In the genomic region with DNA sequence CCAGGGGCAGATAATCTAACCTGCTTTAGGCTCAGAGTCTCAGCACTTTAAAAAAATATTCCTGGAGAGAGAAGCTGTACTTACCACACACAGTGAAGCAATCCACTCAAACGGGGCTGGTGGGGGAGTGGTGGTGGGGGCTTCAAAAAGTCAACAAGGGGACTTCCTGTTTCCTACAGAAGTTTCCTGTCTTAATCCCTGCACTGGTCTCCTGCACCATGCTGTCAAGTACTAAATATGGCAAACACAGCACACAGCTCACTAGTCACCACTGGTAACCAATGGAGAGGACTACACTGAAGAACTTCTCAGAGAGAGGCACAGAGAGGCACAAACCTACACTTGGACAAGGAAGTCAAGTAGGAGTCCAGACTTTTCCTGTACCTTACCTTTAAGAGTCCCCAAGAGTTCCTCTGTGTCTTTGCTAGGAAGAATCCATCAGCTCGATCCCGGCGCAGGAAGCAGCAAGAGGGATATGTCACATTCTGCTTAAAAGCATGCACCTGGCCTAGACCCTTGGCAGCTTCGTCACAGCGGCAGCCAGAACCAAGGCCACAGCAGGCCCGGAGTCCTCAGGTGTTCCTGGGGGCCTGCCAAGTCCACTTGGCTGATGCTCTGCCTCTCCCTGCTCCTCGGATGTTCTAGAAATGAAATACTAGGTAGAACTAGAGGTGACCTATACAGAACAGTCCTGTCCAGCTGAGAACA, we compare ENCODE assay signal across 8 mouse cellular contexts.
DNase-seq lines count a peak whose midpoint lies in the region; ATAC-seq and TF ChIP-seq lines count a peak whose summit lies in the region.

No protein-coding gene starts in this region.

- TF ChIP-seq CTCF in kidney, adult 2 months (conservative IDR thresholded peaks at IDR 0.05; ENCODE audit: insufficient read depth, insufficient read length, low read depth, low read length): no peak
- TF ChIP-seq CTCF in lung, postnatal 0 days (IDR thresholded peaks at IDR 0.05): no peak

- H3K36me3 ChIP-seq in kidney, adult 2 months (ENCODE audit: control insufficient read depth, insufficient read depth, low read length): no peaks in the 10 kb centered on the region
- H3K36me3 ChIP-seq in lung, postnatal 0 days (ENCODE audit: insufficient read depth, low read length): no peaks in the 10 kb centered on the region

- H3K4me2 ChIP-seq in lung, postnatal 0 days (replicated peaks; ENCODE audit: low read depth, low read length): peak overlapping the region; percentile 52

- H3K27ac ChIP-seq in kidney, adult 2 months (ENCODE audit: insufficient read depth, low read depth, low read length): peak overlapping the region; percentile 74
- peak overlapping the region; percentile 92 for H3K27ac ChIP-seq in lung, postnatal 0 days (ENCODE audit: low read length)

- H3K9me3 ChIP-seq in lung, postnatal 0 days (ENCODE audit: low read length): no peaks in the 10 kb centered on the region

- no peak for TF ChIP-seq POLR2A in kidney, adult 2 months (IDR thresholded peaks at IDR 0.05; ENCODE audit: low read depth, low read length)

- peak; percentile 22; the same call in 1 of the 2 replicates for TF ChIP-seq EP300 in lung, postnatal 0 days (IDR thresholded peaks at IDR 0.05)

- WGBS in kidney, adult 2 months: 49% methylated on average over 8 of the region's 8 CpGs
- 46% methylated on average over 8 of the region's 8 CpGs for WGBS in lung, postnatal 0 days

- H3K27me3 ChIP-seq in kidney, adult 2 months (replicated peaks; ENCODE audit: control insufficient read depth, insufficient read depth, low read length): no peaks in the 10 kb centered on the region
- H3K27me3 ChIP-seq in lung, postnatal 0 days (replicated peaks; ENCODE audit: insufficient read depth, low read length): no peaks in the 10 kb centered on the region

- peak overlapping the region; percentile 49 for H3K4me3 ChIP-seq in kidney, adult 2 months (ENCODE audit: insufficient read depth, low read depth, low read length)
- H3K4me3 ChIP-seq in lung, postnatal 0 days (ENCODE audit: low read depth, low read length): peak overlapping the region; percentile 28

- peak; percentile 8 for DNase-seq in kidney, adult 2 months
- DNase-seq in kidney, adult 11 months: no peak
- DNase-seq in cerebellum, adult 9-10 months: peak; percentile 81
- peak; percentile 31 for DNase-seq in lung, postnatal 0 days (ENCODE audit: low spot score)
- no peak for DNase-seq in left cerebral cortex, adult 18-20 months (ENCODE audit: low spot score in 2 of 2)

- H3K4me1 ChIP-seq in kidney, adult 2 months (ENCODE audit: control insufficient read depth, insufficient read depth, low read length): no peaks in the 10 kb centered on the region
- H3K4me1 ChIP-seq in lung, postnatal 0 days (ENCODE audit: insufficient read depth, low read depth, low read length): no peaks in the 10 kb centered on the region

- ATAC-seq in hematopoietic stem cell, adult 5-6 weeks (replicated peaks in 1 of 2; ENCODE audit: insufficient read depth in 1 of 2, low FRiP score in 2 of 2, low TSS enrichment in 1 of 2, low read depth in 1 of 2, poor library complexity in 2 of 2, severe bottlenecking in 2 of 2): peak; percentile 93 to 96
- ATAC-seq in lung, postnatal 0 days: peak; percentile 68
- no peak for ATAC-seq in megakaryocyte, adult 5-6 weeks (ENCODE audit: poor library complexity, severe bottlenecking)
- ATAC-seq in erythroblast, adult 5-6 weeks (replicated peaks; ENCODE audit: low FRiP score, poor library complexity, severe bottlenecking): no peak

- H3K9ac ChIP-seq in lung, postnatal 0 days (replicated peaks; ENCODE audit: low read depth): peak overlapping the region; percentile 32

Comparison
In these comparisons a context has a peak if more than half of its experiments do, and no peak if none do; other contexts are left out.
1. DNase-seq: peak in kidney, adult 2 months (single experiment), cerebellum, adult 9-10 months (single experiment) and lung, postnatal 0 days (single experiment); none in kidney, adult 11 months (single experiment) and left cerebral cortex, adult 18-20 months (0 of 2).
2. ATAC-seq: peak in hematopoietic stem cell, adult 5-6 weeks (2 of 2) and lung, postnatal 0 days (single experiment); none in megakaryocyte, adult 5-6 weeks (single experiment) and erythroblast, adult 5-6 weeks (single experiment).